Comparison of ENCODE assay signal across 7 mouse cellular contexts in the genomic region with DNA sequence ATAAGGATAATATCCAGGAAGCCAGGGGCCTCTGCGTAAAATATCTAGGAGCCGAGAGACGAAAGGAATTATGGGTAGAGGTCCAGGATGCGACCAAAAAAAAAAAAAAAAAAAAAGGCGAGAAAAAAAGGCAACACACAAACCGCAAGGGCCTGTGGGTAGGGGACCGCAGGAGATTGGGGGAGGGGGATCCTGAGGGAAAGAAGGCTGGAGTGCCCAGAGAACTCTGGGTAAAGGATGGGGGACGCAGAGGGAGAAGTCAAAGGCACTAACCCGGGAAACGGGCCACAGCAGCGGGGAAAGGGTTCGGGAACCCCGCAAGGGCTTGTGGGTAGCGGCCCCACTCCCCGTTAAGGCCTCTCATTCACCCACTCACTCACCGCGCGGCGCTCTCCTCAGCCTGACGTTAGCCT. TPM values are rescaled to one million over a fixed set of nuclear protein-coding genes. Genes with fewer than 3 reads are reported as not detected.
A peak's percentile ranks its signal among the peaks of the same experiment; 100 is the strongest.
DNase-seq lines count a peak whose midpoint lies in the region; ATAC-seq and TF ChIP-seq lines count a peak whose summit lies in the region.

No protein-coding gene starts in this region.

- H3K36me3 ChIP-seq in lung, embryonic 16.5 days (ENCODE audit: control insufficient read depth, insufficient read depth, low read length) = peaks cover 13% of the 10 kb centered on the region
- H3K36me3 ChIP-seq in forebrain, embryonic 13.5 days (ENCODE audit: poor library complexity, severe bottlenecking) = peaks cover 27% of the 10 kb centered on the region
- peaks cover 41% of the 10 kb centered on the region for H3K36me3 ChIP-seq in liver, embryonic 14.5 days (replicated peaks; ENCODE audit: control insufficient read depth, insufficient read depth, low read depth)

- H3K27me3 ChIP-seq in lung, embryonic 16.5 days (ENCODE audit: control insufficient read depth, insufficient read depth, low read depth, low read length) = no peaks in the 10 kb centered on the region
- H3K27me3 ChIP-seq in forebrain, embryonic 13.5 days = no peaks in the 10 kb centered on the region
- H3K27me3 ChIP-seq in liver, embryonic 14.5 days (ENCODE audit: control insufficient read depth, insufficient read depth, low read length) = no peaks in the 10 kb centered on the region

- peak; percentile 77 for ATAC-seq in lung, embryonic 16.5 days (ENCODE audit: low read depth)
- peak; percentile 81 for ATAC-seq in forebrain, embryonic 13.5 days
- ATAC-seq in liver, embryonic 14.5 days (ENCODE audit: insufficient read depth) = peak; percentile 74

- peaks cover 15% of the 10 kb centered on the region for H3K4me1 ChIP-seq in lung, embryonic 16.5 days (replicated peaks; ENCODE audit: control insufficient read depth, insufficient read depth, low read length)
- H3K4me1 ChIP-seq in forebrain, embryonic 13.5 days = peaks cover 26% of the 10 kb centered on the region
- peaks cover 15 to 17% of the 10 kb centered on the region in 2 experiments for H3K4me1 ChIP-seq in liver, embryonic 14.5 days (replicated peaks; ENCODE audit: control insufficient read depth in 2 of 2, insufficient read depth in 2 of 2, low read length in 1 of 2)

- peak overlapping the region; percentile 81 for H3K4me3 ChIP-seq in lung, embryonic 16.5 days (ENCODE audit: low read length)
- peak overlapping the region; percentile 82 for H3K4me3 ChIP-seq in forebrain, embryonic 13.5 days
- peak overlapping the region; percentile 92 to 96 for H3K4me3 ChIP-seq in liver, embryonic 14.5 days (ENCODE audit: insufficient read depth in 1 of 2, low read depth in 2 of 2, low read length in 2 of 2)

- TF ChIP-seq EP300 in liver, embryonic 14.5 days (IDR thresholded peaks at IDR 0.05; ENCODE audit: low read depth) = no peak; the same call in 1 of the 2 replicates

- no peak for DNase-seq in lung, postnatal 14 days
- DNase-seq in brain, embryonic 14.5 days (ENCODE audit: low read depth) = peak; percentile 94
- peak in 1 of 3 experiments; percentile 49 for DNase-seq in liver, embryonic 14.5 days (ENCODE audit: low read depth in 3 of 3, low spot score in 3 of 3)
- DNase-seq in telencephalon, adult 2 months (ENCODE audit: low read depth, low spot score) = peak; percentile 71
- no peak for DNase-seq in ovary, postnatal 36 days (ENCODE audit: low spot score)

- H3K27ac ChIP-seq in lung, embryonic 16.5 days (ENCODE audit: low read length) = peak overlapping the region; percentile 98
- H3K27ac ChIP-seq in forebrain, embryonic 13.5 days = peak overlapping the region; percentile 99
- peak overlapping the region; percentile 93 for H3K27ac ChIP-seq in liver, embryonic 14.5 days

- no peak for TF ChIP-seq POLR2A in brain, embryonic 14.5 days (IDR thresholded peaks at IDR 0.05; ENCODE audit: borderline replicate concordance, extremely low read depth, insufficient read depth, insufficient read length, poor library complexity, severe bottlenecking)

- TF ChIP-seq CTCF in brain, embryonic 14.5 days (IDR thresholded peaks at IDR 0.05; ENCODE audit: borderline replicate concordance, extremely low read depth, insufficient read depth, insufficient read length) = no peak
- no peak for TF ChIP-seq CTCF in liver, embryonic 14.5 days (IDR thresholded peaks at IDR 0.05; ENCODE audit: low read depth)

- WGBS in lung, embryonic 16.5 days = under 1% methylated on average over 19 of the region's 20 CpGs
- 1% methylated on average over 18 of the region's 20 CpGs for WGBS in forebrain, embryonic 13.5 days
- WGBS in liver, embryonic 14.5 days (ENCODE audit: insufficient replicate concordance) = under 1% methylated on average over 19 of the region's 20 CpGs

- peak overlapping the region; percentile 93 for H3K9ac ChIP-seq in lung, embryonic 16.5 days (ENCODE audit: low read length)
- peak overlapping the region; percentile 95 for H3K9ac ChIP-seq in forebrain, embryonic 13.5 days
- H3K9ac ChIP-seq in liver, embryonic 14.5 days (replicated peaks) = peak overlapping the region; percentile 97

- no peaks in the 10 kb centered on the region for H3K9me3 ChIP-seq in lung, embryonic 16.5 days (ENCODE audit: control insufficient read depth, low read length)
- no peaks in the 10 kb centered on the region for H3K9me3 ChIP-seq in forebrain, embryonic 13.5 days (replicated peaks)
- H3K9me3 ChIP-seq in liver, embryonic 14.5 days (ENCODE audit: control insufficient read depth, low read length) = no peaks in the 10 kb centered on the region

- peak overlapping the region; percentile 93 for H3K4me2 ChIP-seq in lung, embryonic 16.5 days (ENCODE audit: low read depth, low read length)
- peak overlapping the region; percentile 99 for H3K4me2 ChIP-seq in forebrain, embryonic 13.5 days
- H3K4me2 ChIP-seq in liver, embryonic 14.5 days (ENCODE audit: low read depth) = peak overlapping the region; percentile 99

RNA-seq across cellular contexts. Expression of gene Snrnp70, which starts 0.4 kb away (rescaled TPM):
- 181 and 191 TPM in 2 replicates for polyA plus RNA-seq in lung, embryonic 16.5 days (2015; fragmentation: Nextera tagmentation; extraction: Ambion mirVana)
- 643 and 713 TPM in 2 replicates for polyA plus RNA-seq in brain, embryonic 14.5 days (2012; rRNA removed)
- polyA plus RNA-seq in forebrain, embryonic 13.5 days (2015; fragmentation: Nextera tagmentation; extraction: Ambion mirVana) = 250 and 254 TPM in 2 replicates
- 132 and 203 TPM in 2 replicates for polyA plus RNA-seq in liver, embryonic 14.5 days (2012; rRNA removed)
- polyA plus RNA-seq in liver, embryonic 14.5 days (2014; fragmentation: Nextera tagmentation; extraction: Ambion mirVana) = 28.0 and 28.8 TPM in 2 replicates

RNA-seq across cellular contexts. Expression of gene Kcna7, which starts 10.3 kb away (rescaled TPM):
- not detected in 2 replicates for polyA plus RNA-seq in lung, embryonic 16.5 days (2015; fragmentation: Nextera tagmentation; extraction: Ambion mirVana)
- polyA plus RNA-seq in brain, embryonic 14.5 days (2012; rRNA removed) = 0.03 TPM in 1 of 2 replicates, not detected in the other
- not detected in 2 replicates for polyA plus RNA-seq in forebrain, embryonic 13.5 days (2015; fragmentation: Nextera tagmentation; extraction: Ambion mirVana)
- polyA plus RNA-seq in liver, embryonic 14.5 days (2012; rRNA removed) = not detected in 2 replicates
- polyA plus RNA-seq in liver, embryonic 14.5 days (2014; fragmentation: Nextera tagmentation; extraction: Ambion mirVana) = not detected in 2 replicates

RNA-seq across cellular contexts. Expression of gene Ntf5, which starts 18.4 kb away (rescaled TPM):
- 3.2 and 3.5 TPM in 2 replicates for polyA plus RNA-seq in lung, embryonic 16.5 days (2015; fragmentation: Nextera tagmentation; extraction: Ambion mirVana)
- 0.23 and 0.27 TPM in 2 replicates for polyA plus RNA-seq in brain, embryonic 14.5 days (2012; rRNA removed)
- not detected in 2 replicates for polyA plus RNA-seq in forebrain, embryonic 13.5 days (2015; fragmentation: Nextera tagmentation; extraction: Ambion mirVana)
- polyA plus RNA-seq in liver, embryonic 14.5 days (2012; rRNA removed) = 0.04 and 0.20 TPM in 2 replicates
- polyA plus RNA-seq in liver, embryonic 14.5 days (2014; fragmentation: Nextera tagmentation; extraction: Ambion mirVana) = 0.18 and 0.19 TPM in 2 replicates

RNA-seq across cellular contexts. Expression of gene Lin7b, which starts 24.8 kb away (rescaled TPM):
- polyA plus RNA-seq in lung, embryonic 16.5 days (2015; fragmentation: Nextera tagmentation; extraction: Ambion mirVana) = 0.53 TPM in 2 replicates
- 15.7 and 17.6 TPM in 2 replicates for polyA plus RNA-seq in brain, embryonic 14.5 days (2012; rRNA removed)
- polyA plus RNA-seq in forebrain, embryonic 13.5 days (2015; fragmentation: Nextera tagmentation; extraction: Ambion mirVana) = 2.9 and 4.5 TPM in 2 replicates
- 0.10 and 0.23 TPM in 2 replicates for polyA plus RNA-seq in liver, embryonic 14.5 days (2012; rRNA removed)
- polyA plus RNA-seq in liver, embryonic 14.5 days (2014; fragmentation: Nextera tagmentation; extraction: Ambion mirVana) = 0.20 TPM in 1 of 2 replicates, not detected in the other

RNA-seq across cellular contexts. Expression of gene Lhb, which starts 25.5 kb away (rescaled TPM):
- 2.3 and 3.3 TPM in 2 replicates for polyA plus RNA-seq in lung, embryonic 16.5 days (2015; fragmentation: Nextera tagmentation; extraction: Ambion mirVana)
- 1.1 and 1.7 TPM in 2 replicates for polyA plus RNA-seq in brain, embryonic 14.5 days (2012; rRNA removed)
- 0.44 and 1.1 TPM in 2 replicates for polyA plus RNA-seq in forebrain, embryonic 13.5 days (2015; fragmentation: Nextera tagmentation; extraction: Ambion mirVana)
- polyA plus RNA-seq in liver, embryonic 14.5 days (2012; rRNA removed) = not detected in 2 replicates
- polyA plus RNA-seq in liver, embryonic 14.5 days (2014; fragmentation: Nextera tagmentation; extraction: Ambion mirVana) = not detected in 2 replicates

Comparison
In these comparisons a context has a peak if more than half of its experiments do, and no peak if none do; other contexts are left out.
1. DNase-seq: peak in brain, embryonic 14.5 days (single experiment) and telencephalon, adult 2 months (single experiment); none in lung, postnatal 14 days (single experiment) and ovary, postnatal 36 days (single experiment).
2. Peak in every context shown above with its lines, with median percentiles within 50 percentile points of each other: ATAC-seq, H3K27ac ChIP-seq, H3K4me2 ChIP-seq, H3K4me3 ChIP-seq and H3K9ac ChIP-seq.